Mouse (Mus musculus): ENCODE data around the gene L3mbtl1. TPM values are rescaled to one million over a fixed set of nuclear protein-coding genes. Genes with fewer than 3 reads are reported as not detected.

L3mbtl1 gene
- polyA plus RNA-seq, 1 experiment from 2014 or later, result 8.3 TPM

DNA sequence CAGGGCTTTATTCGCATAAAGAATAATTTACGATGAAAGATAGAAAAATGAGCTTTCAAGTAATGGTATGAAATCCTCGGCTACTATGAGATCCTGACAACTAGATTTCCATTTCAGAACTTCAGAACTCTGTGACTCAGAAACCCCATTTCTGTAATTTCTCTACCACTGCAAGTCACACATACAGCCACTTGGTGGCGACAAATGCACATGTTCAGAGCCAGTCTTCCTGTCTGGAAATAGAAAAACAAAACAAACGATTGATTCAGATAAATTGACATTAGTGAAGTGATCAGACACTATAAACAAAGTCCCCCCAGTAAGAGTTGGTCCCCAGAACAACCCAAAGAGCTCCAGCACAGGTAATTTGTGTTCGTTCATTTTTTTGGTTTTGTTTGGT lies 21.1 kb upstream of the L3mbtl1 start:
- H3K4me2 ChIP-seq (ENCODE audit: low read length), result no peak overlapping the region
- H3K9me3 ChIP-seq (replicated peaks; ENCODE audit: control insufficient read depth, low read length, poor library complexity, severe bottlenecking), result peaks cover 2% of the 10 kb centered on the region; the same call in 1 of the 2 replicates
- H3K4me3 ChIP-seq (ENCODE audit: low read depth, low read length), result no peak overlapping the region
- no peaks in the 10 kb centered on the region for H3K36me3 ChIP-seq (ENCODE audit: control insufficient read depth, insufficient read depth, low read length)
- ATAC-seq, result no peak
- no peaks in the 10 kb centered on the region for H3K27me3 ChIP-seq (ENCODE audit: control insufficient read depth, insufficient read depth, low read depth, low read length)
- H3K27ac ChIP-seq (ENCODE audit: low read length), result no peak overlapping the region
- 12% methylated on average over 6 of the region's 6 CpGs for WGBS
- H3K9ac ChIP-seq (ENCODE audit: low read depth, low read length), result no peak overlapping the region
- no peaks in the 10 kb centered on the region for H3K4me1 ChIP-seq (ENCODE audit: control insufficient read depth, insufficient read depth, low read length)

DNA sequence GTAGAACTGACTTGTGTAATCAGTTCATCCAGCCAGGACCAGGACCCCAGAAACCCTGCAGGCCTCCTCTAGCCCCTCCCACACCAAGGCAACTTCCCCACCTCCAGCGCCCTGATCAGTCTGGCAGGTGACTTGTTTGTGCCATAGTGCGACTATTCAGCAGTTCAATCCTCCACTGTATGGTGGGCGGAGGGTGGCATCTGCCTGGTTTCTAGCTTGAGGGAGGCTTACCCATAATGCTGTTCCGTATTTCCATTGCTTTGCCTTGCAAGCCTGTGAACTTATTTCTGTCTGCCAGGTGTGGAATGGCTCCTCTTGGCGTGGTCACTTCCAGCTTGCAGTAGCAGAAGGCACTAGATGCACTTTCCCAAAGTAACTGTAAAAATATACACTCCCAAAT lies 20.4 kb upstream of the L3mbtl1 start:
- no peaks in the 10 kb centered on the region for H3K4me1 ChIP-seq (ENCODE audit: control insufficient read depth, insufficient read depth, low read length)
- H3K4me2 ChIP-seq (ENCODE audit: low read length), result no peak overlapping the region
- H3K4me3 ChIP-seq (ENCODE audit: low read depth, low read length), result no peak overlapping the region
- H3K9me3 ChIP-seq (replicated peaks; ENCODE audit: control insufficient read depth, low read length, poor library complexity, severe bottlenecking), result peaks cover 2% of the 10 kb centered on the region; the same call in 1 of the 2 replicates
- WGBS, result 82% methylated on average over 5 of the region's 5 CpGs
- no peak overlapping the region for H3K9ac ChIP-seq (ENCODE audit: low read depth, low read length)
- H3K36me3 ChIP-seq (ENCODE audit: control insufficient read depth, insufficient read depth, low read length), result no peaks in the 10 kb centered on the region
- no peak for ATAC-seq
- no peaks in the 10 kb centered on the region for H3K27me3 ChIP-seq (ENCODE audit: control insufficient read depth, insufficient read depth, low read depth, low read length)
- no peak overlapping the region for H3K27ac ChIP-seq (ENCODE audit: low read length)

DNA sequence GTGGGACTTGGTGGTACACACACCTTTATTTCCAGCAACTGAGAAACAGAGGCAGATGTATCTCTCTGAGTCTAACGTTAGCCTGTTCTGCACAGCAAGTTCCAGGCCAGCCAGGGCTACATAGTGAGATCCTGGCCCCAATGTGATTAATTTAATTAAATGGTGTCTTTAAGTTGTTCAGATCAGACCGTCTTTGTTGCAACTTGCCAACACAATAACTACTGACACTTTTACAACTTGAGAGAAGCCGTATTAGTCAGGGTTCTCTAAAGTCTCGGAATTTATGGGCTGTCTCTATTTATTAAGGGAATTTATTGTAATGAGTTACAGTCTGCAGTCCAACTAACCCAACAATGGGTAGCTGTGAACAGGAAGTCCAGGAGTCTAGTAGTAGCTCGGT lies 19.1 kb upstream of the L3mbtl1 start:
- Histone ChIP-seq H3K9me3 (replicated peaks; ENCODE audit: control insufficient read depth, low read length, poor library complexity, severe bottlenecking) (no peaks in the 10 kb centered on the region), H3K27me3 (ENCODE audit: control insufficient read depth, insufficient read depth, low read depth, low read length) (no peaks in the 10 kb centered on the region), H3K4me3 (ENCODE audit: low read depth, low read length) (no peak overlapping the region), H3K4me1 (ENCODE audit: control insufficient read depth, insufficient read depth, low read length) (no peaks in the 10 kb centered on the region), H3K4me2 (ENCODE audit: low read length) (no peak overlapping the region), H3K9ac (ENCODE audit: low read depth, low read length) (no peak overlapping the region), H3K27ac (ENCODE audit: low read length) (no peak overlapping the region), H3K36me3 (ENCODE audit: control insufficient read depth, insufficient read depth, low read length) (no peaks in the 10 kb centered on the region)
- ATAC-seq, result no peak
- 82% methylated on average over 5 of the region's 5 CpGs for WGBS

DNA sequence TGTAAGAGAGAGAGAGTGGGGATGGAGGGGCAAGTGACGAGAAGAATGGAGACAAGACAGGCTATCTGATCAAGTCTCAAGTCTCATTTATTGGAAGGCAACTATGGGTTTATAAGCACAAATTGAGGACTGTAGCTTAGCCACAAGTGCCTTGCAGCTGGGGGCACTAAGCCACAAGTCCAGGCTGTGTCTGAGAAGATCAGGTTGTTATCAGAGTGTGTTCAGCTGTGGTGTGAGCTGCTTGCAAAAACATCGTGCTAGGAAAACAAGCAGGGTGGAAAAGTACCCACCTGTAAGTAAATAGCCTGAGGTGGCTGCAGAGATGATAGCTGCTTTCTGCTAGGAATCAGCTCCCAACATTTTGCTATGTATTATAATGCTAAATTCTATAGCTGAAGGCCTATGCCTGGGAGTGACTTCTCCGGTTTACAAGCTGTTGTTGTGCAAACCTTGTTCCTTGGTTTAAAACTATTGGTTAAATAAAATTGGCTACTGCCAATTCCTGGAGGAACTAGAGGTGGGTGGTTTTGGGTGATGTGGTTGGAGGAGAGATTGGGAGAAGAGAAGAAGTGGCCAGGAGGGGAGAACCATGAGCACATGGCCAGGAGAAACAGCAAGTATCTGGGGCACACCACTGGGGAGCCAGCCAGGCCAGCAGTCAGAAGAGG lies 15.2 kb upstream of the L3mbtl1 start:
- Histone ChIP-seq H3K9me3 (replicated peaks; ENCODE audit: control insufficient read depth, low read length, poor library complexity, severe bottlenecking) (no peaks in the 10 kb centered on the region), H3K4me1 (ENCODE audit: control insufficient read depth, insufficient read depth, low read length) (peaks cover 10% of the 10 kb centered on the region), H3K9ac (ENCODE audit: low read depth, low read length) (no peak overlapping the region), H3K27me3 (ENCODE audit: control insufficient read depth, insufficient read depth, low read depth, low read length) (no peaks in the 10 kb centered on the region), H3K27ac (ENCODE audit: low read length) (no peak overlapping the region), H3K4me3 (ENCODE audit: low read depth, low read length) (no peak overlapping the region), H3K4me2 (ENCODE audit: low read length) (no peak overlapping the region), H3K36me3 (ENCODE audit: control insufficient read depth, insufficient read depth, low read length) (no peaks in the 10 kb centered on the region)
- ATAC-seq, result no peak
- 77% methylated on average over 3 of the region's 3 CpGs for WGBS

DNA sequence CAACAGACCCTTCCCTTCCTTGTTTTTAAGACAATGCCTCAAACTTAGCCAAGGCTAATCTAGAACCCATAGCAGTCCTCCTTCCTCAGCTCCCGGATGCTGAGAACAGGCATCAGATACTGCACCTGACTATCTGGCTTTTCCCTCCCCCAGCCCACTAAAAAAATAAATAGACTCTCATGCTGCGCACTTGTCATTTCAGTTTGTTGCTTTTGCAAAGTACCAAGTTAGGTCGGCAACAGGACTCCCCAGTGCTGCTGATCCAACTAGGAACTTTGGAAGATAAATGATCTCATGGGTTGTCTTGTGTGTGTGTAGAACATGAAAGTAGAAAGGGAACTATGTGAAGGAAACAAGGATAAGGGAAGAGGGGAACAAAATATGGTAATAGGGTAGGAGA lies 13.6 kb upstream of the L3mbtl1 start:
- H3K9ac ChIP-seq (ENCODE audit: low read depth, low read length), result no peak overlapping the region

DNA sequence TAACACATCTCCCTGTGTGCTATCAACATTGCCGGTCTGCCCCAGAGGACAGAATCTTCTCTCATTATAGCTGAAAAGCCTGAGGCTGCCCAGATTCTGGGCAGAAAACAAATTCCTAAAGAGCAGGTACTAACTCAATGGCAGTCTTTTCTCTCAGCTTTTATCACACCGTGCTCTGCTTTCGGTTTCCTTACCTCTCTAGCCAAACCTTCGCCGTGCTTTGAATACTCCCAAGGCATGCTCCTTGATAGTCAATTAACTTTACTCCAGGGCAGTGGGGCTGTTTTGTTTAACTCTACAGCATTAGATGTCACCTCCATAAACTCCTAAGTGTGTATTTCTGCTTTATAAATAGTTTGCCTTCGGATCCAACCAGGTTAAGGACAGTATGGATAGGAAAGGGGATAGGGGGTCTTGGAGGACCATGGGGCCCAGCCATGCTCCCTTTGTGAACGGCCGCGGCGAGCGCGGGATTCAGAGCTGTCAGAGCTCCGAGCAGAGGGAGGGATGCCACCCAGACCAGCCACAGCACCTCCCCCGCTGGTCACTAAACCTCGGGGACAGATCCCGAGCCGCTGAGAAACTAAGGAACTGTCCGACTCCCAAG lies 12.7 kb upstream of the L3mbtl1 start:
- Histone ChIP-seq H3K9ac (ENCODE audit: low read depth, low read length) (peak overlapping the region; percentile 100), H3K4me2 (ENCODE audit: low read length) (peak overlapping the region; percentile 77), H3K36me3 (ENCODE audit: control insufficient read depth, insufficient read depth, low read length) (peaks cover 13% of the 10 kb centered on the region), H3K4me1 (ENCODE audit: control insufficient read depth, insufficient read depth, low read length) (peaks cover 12% of the 10 kb centered on the region), H3K9me3 (replicated peaks; ENCODE audit: control insufficient read depth, low read length, poor library complexity, severe bottlenecking) (no peaks in the 10 kb centered on the region), H3K4me3 (ENCODE audit: low read depth, low read length) (peak overlapping the region; percentile 97), H3K27ac (ENCODE audit: low read length) (peak overlapping the region; percentile 99), H3K27me3 (ENCODE audit: control insufficient read depth, insufficient read depth, low read depth, low read length) (no peaks in the 10 kb centered on the region)
- under 1% methylated on average over 18 of the region's 18 CpGs for WGBS
- ATAC-seq, result peak; percentile 52

More for the DNA sequence above, 13.6 kb upstream of the L3mbtl1 start:
- Histone ChIP-seq H3K4me1 (ENCODE audit: control insufficient read depth, insufficient read depth, low read length) (peaks cover 12% of the 10 kb centered on the region), H3K27me3 (ENCODE audit: control insufficient read depth, insufficient read depth, low read depth, low read length) (no peaks in the 10 kb centered on the region), H3K9me3 (replicated peaks; ENCODE audit: control insufficient read depth, low read length, poor library complexity, severe bottlenecking) (no peaks in the 10 kb centered on the region), H3K4me2 (ENCODE audit: low read length) (no peak overlapping the region), H3K27ac (ENCODE audit: low read length) (no peak overlapping the region), H3K4me3 (ENCODE audit: low read depth, low read length) (no peak overlapping the region), H3K36me3 (ENCODE audit: control insufficient read depth, insufficient read depth, low read length) (peaks cover 10% of the 10 kb centered on the region)
- ATAC-seq, result no peak
- WGBS, result 88% methylated on average over 3 of the region's 3 CpGs

DNA sequence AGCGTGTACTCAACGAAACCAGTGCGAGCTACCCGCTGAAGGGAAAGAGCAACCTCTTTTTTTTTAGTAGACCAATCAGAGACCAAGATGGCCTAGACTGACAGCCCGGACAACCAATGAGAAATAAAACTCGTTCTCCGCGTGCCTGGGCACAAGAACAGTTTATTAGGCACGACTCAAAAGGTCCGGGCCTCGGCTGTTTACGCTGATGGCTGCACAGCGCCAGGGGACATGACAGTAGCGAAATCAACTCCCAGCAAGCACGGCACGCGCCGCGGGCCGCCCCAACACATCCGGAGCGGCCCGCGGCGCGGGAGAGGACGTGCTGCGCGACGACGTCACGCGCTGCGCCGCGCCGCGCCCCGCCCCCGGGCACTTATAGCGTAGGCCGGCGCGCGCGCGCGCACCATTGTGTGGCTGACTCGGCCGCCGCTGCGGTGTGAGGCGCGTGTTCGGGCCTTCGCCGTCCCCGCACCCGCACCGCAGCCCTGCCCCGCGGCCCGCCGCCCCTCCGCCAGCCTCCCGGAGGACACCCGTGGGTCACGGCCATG lies 12.1 kb upstream of the L3mbtl1 start, which contains the start of gene Srsf6:
TSS of gene Srsf6 (plus strand) at position 406 of the 551 bp plus-strand sequence.
- H3K4me3 ChIP-seq (ENCODE audit: low read depth, low read length), result peak within 1 kb of the TSS; percentile 97
- H3K27ac ChIP-seq (ENCODE audit: low read length), result peak within 1 kb of the TSS; percentile 99
- H3K9ac ChIP-seq (ENCODE audit: low read depth, low read length), result peak within 1 kb of the TSS; percentile 100
- no peaks in the 10 kb centered on the region for H3K9me3 ChIP-seq (replicated peaks; ENCODE audit: control insufficient read depth, low read length, poor library complexity, severe bottlenecking)
- 0% methylated on average over 48 of the region's 68 CpGs for WGBS
- peaks cover 12% of the 10 kb centered on the region for H3K4me1 ChIP-seq (ENCODE audit: control insufficient read depth, insufficient read depth, low read length)
- peak; percentile 90 for ATAC-seq
- peak within 1 kb of the TSS; percentile 77 for H3K4me2 ChIP-seq (ENCODE audit: low read length)
- H3K27me3 ChIP-seq (ENCODE audit: control insufficient read depth, insufficient read depth, low read depth, low read length), result no peaks in the 10 kb centered on the region
- peaks cover 13% of the 10 kb centered on the region for H3K36me3 ChIP-seq (ENCODE audit: control insufficient read depth, insufficient read depth, low read length)

DNA sequence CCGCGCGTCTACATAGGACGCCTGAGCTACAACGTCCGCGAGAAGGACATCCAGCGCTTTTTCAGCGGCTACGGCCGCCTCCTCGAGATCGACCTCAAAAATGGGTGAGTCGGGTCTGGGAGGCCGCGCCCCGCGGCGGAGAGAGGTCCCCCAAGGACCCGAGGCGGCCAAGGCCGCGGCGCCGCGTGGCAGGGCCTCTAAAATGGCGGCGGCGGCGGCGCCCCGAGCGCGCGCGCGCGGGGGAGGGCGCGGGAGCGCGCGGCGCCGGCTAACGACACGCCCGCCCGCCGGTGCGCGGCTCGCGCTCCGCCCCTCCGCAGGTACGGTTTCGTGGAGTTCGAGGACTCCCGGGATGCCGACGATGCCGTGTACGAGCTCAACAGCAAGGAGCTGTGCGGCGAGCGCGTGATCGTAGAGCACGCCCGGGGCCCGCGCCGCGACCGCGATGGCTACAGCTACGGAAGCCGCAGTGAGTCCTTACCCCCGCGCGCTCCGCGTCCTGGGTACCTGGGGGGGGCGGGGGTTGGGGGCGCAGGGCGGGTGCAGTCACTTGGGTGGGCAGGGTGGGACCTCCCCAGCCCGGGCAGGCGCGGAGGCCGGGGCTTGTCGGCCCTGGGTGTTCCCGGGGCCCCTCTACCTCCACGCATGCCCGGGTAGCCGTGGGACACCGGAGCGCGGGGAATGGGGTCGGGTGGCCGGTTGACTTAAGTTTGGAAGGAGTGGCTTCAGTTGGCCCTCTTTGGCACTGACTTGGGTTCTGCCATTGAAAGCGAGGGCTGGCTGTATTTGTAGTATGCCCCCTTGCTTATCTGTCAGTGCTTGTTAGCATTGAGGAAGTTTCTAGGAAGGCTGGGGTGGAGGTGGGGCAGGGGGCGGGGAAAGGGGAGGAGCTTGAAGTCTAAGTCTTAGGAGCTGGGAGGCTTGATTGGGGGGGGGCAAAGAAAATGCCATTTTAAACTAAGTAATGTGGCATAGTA lies 11.3 kb upstream of the L3mbtl1 start:
- H3K27ac ChIP-seq (ENCODE audit: low read length), result peak overlapping the region; percentile 99
- peak overlapping the region; percentile 58 for H3K4me2 ChIP-seq (ENCODE audit: low read length)
- H3K4me1 ChIP-seq (ENCODE audit: control insufficient read depth, insufficient read depth, low read length), result peaks cover 12% of the 10 kb centered on the region
- H3K4me3 ChIP-seq (ENCODE audit: low read depth, low read length), result peak overlapping the region; percentile 97
- H3K9ac ChIP-seq (ENCODE audit: low read depth, low read length), result peak overlapping the region; percentile 100
- H3K36me3 ChIP-seq (ENCODE audit: control insufficient read depth, insufficient read depth, low read length), result peaks cover 17% of the 10 kb centered on the region
- H3K27me3 ChIP-seq (ENCODE audit: control insufficient read depth, insufficient read depth, low read depth, low read length), result no peaks in the 10 kb centered on the region
- peak; percentile 59 for ATAC-seq
- H3K9me3 ChIP-seq (replicated peaks; ENCODE audit: control insufficient read depth, low read length, poor library complexity, severe bottlenecking), result no peaks in the 10 kb centered on the region
- under 1% methylated on average over 78 of the region's 103 CpGs for WGBS
